Mouse (Mus musculus) heart, embryonic 12.5 days (tissue): ENCODE data around the gene Sytl2. TPM values are rescaled to one million over a fixed set of nuclear protein-coding genes. Genes with fewer than 3 reads are reported as not detected.

Experiments
- ATAC-seq: fragments of 200-750 bp; cut with Nextera tagmentation; 2 replicates; pipeline ENCODE4 v1.8.0; 2017; ENCODE audit warnings: moderate TSS enrichment, moderate library complexity; ENCODE audit not compliant: insufficient number of reproducible peaks, low FRiP score
- H3K27ac ChIP-seq: fragments of 300-500 bp; sonication (generic); 2 replicates; pipeline ENCODE4 v1.5.1; 2016; ENCODE audit warnings: mild to moderate bottlenecking, moderate library complexity; ENCODE audit not compliant: poor library complexity, severe bottlenecking
- H3K27me3 ChIP-seq: fragments of 300-500 bp; sonication (generic); replicated peaks from 2 replicates; pipeline ENCODE4 v1.6.1; 2016; ENCODE audit warnings: mild to moderate bottlenecking, moderate library complexity
- H3K36me3 ChIP-seq: fragments of 300-500 bp; sonication (generic); 2 replicates; pipeline ENCODE4 v1.6.1; 2016; ENCODE audit warnings: mild to moderate bottlenecking, moderate library complexity
- H3K4me1 ChIP-seq: fragments of 300-500 bp; sonication (generic); replicated peaks from 2 replicates; pipeline ENCODE4 v1.6.1; 2016; ENCODE audit warnings: mild to moderate bottlenecking
- H3K4me2 ChIP-seq: fragments of 300-500 bp; sonication (generic); 2 replicates; pipeline ENCODE4 v1.6.1; 2016; ENCODE audit warnings: mild to moderate bottlenecking, moderate library complexity
- H3K4me3 ChIP-seq: fragments of 300-500 bp; sonication (generic); 2 replicates; pipeline ENCODE4 v1.5.1; 2016; ENCODE audit warnings: mild to moderate bottlenecking
- H3K9ac ChIP-seq: fragments of 300-500 bp; sonication (generic); 2 replicates; pipeline ENCODE4 v1.6.1; 2016; ENCODE audit warnings: mild to moderate bottlenecking, moderate library complexity
- H3K9me3 ChIP-seq: fragments of 300-500 bp; sonication (generic); replicated peaks from 2 replicates; pipeline ENCODE4 v1.6.1; 2016; ENCODE audit warnings: mild to moderate bottlenecking, moderate library complexity
- WGBS: fragments of 180-500 bp; shearing (Covaris S2); methylation state at CpG from one replicate; pipeline ENCODE4 v1.1.7; 2016; 5-methylcytosine and 5-hydroxymethylcytosine counted together
- polyA plus RNA-seq: library from polyadenylated mRNA; unstranded; fragments of >200 nt; fragmentation: Nextera tagmentation; extraction: Ambion mirVana; gene quantifications from 2 replicates; pipeline ENCODE4 v1.2.1, GENCODE M21; 2016

Gene Sytl2
- 7.3 and 8.3 TPM in 2 replicates for polyA plus RNA-seq

GRCm38 (mm10) chr7:90301942-90302646 lies at the start of gene Sytl2:
Gene Sytl2 (plus strand): TSS chr7:90302252.
- WGBS: 1% methylated on average over 42 of the region's 43 CpGs
- Histone ChIP-seq H3K4me3 (peak within 1 kb of the TSS; percentile 76), H3K9me3 (no peaks in the 10 kb centered on the region), H3K4me1 (peaks cover 3% of the 10 kb centered on the region; the same call in 1 of the 2 replicates), H3K9ac (peak within 1 kb of the TSS; percentile 72), H3K27me3 (peaks cover 22% of the 10 kb centered on the region), H3K27ac (no peak within 1 kb of the TSS), H3K36me3 (no peaks in the 10 kb centered on the region), H3K4me2 (peak within 1 kb of the TSS; percentile 97)
- peak; percentile 76 for ATAC-seq

GRCm38 (mm10) chr7:90252946-90253345 lies 49.1 kb upstream of the Sytl2 start:
- 68% methylated on average over 5 of the region's 5 CpGs for WGBS
- Histone ChIP-seq H3K9ac (no peak overlapping the region), H3K4me3 (no peak overlapping the region), H3K27ac (no peak overlapping the region), H3K4me2 (no peak overlapping the region), H3K4me1 (no peaks in the 10 kb centered on the region), H3K36me3 (no peaks in the 10 kb centered on the region), H3K9me3 (no peaks in the 10 kb centered on the region), H3K27me3 (no peaks in the 10 kb centered on the region)
- no peak for ATAC-seq

DNA sequence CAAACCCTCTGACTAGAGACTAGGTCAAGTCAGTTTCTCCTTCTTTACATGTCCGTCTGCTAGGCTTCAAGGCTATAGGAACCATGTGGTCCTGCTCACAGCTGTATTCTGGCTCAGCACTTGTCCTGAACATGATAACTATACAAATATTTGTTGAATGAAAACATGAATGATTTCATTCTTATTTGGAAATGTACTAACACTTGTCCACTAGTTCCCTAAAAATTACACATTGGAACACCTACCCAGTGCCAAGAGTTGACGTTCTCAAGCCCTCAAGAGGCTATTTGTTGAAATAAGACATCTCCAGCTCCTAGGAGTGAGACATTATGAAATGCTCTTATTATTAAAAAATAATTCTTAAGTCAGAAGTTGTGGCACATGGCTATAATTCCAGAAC lies 43.4 kb upstream of the Sytl2 start:
- Histone ChIP-seq H3K27ac (no peak overlapping the region), H3K4me3 (no peak overlapping the region), H3K4me1 (no peaks in the 10 kb centered on the region), H3K27me3 (no peaks in the 10 kb centered on the region), H3K9ac (no peak overlapping the region), H3K4me2 (no peak overlapping the region), H3K9me3 (no peaks in the 10 kb centered on the region), H3K36me3 (no peaks in the 10 kb centered on the region)
- no peak for ATAC-seq
- WGBS: 83% methylated on average over 2 of the region's 2 CpGs

- Histone ChIP-seq H3K9ac (no peak overlapping the region), H3K4me1 (no peaks in the 10 kb centered on the region), H3K4me2 (no peak overlapping the region), H3K9me3 (no peaks in the 10 kb centered on the region), H3K4me3 (no peak overlapping the region), H3K27ac (no peak overlapping the region), H3K36me3 (no peaks in the 10 kb centered on the region), H3K27me3 (no peaks in the 10 kb centered on the region)
- no peak for ATAC-seq
- 83% methylated on average over 2 of the region's 2 CpGs for WGBS
These were observed 42.2 kb upstream of the Sytl2 start for GRCm38 (mm10) chr7:90259899-90260298.

DNA sequence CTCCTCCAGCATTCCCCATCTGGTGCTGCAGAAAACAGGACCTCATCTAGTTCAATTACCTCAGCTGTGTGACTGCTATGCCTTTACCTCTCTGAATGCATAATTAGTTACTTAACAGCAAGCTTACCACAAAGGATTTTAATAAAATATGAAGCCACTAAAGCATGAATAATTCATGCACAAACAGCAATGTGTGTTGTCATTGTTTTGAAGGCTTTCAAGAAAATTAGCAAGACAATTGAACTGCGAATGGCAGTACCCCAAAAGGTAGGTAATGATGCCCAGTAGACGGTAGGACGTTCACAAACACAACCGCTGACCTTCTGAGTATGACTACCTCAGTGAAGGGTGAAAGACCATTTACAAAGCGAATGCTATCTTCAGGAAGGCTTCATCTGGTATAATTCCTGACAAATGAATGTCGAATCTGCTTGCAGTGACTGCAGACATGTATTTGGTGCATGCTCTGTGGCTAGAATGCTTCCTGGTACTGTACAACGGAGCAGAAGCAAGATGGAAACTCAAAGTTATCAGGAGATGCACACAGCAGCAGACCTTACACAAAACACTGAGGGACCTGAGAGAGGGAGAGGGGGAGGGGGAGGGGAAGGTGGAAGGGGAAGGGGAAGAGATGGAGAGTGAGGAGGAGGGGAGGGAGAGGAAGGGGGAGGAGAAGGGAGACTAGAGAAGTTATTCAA lies 40.0 kb upstream of the Sytl2 start:
- 0 out of 2 replicates have a peak overlapping the region, but pooled peaks have one; percentile 7 for H3K4me2 ChIP-seq
- no peaks in the 10 kb centered on the region; the same call in 1 of the 2 replicates for H3K4me1 ChIP-seq
- WGBS: 35% methylated on average over 7 of the region's 7 CpGs
- no peaks in the 10 kb centered on the region for H3K27me3 ChIP-seq
- no peaks in the 10 kb centered on the region for H3K36me3 ChIP-seq
- H3K9ac ChIP-seq: no peak overlapping the region
- H3K27ac ChIP-seq: no peak overlapping the region
- H3K4me3 ChIP-seq: no peak overlapping the region
- no peaks in the 10 kb centered on the region for H3K9me3 ChIP-seq
- ATAC-seq: no peak

- Histone ChIP-seq H3K4me3 (peak within 1 kb of the TSS; percentile 38), H3K27ac (no peak within 1 kb of the TSS), H3K4me1 (no peaks in the 10 kb centered on the region; the same call in 1 of the 2 replicates), H3K36me3 (no peaks in the 10 kb centered on the region), H3K27me3 (no peaks in the 10 kb centered on the region), H3K4me2 (peak within 1 kb of the TSS; percentile 73), H3K9me3 (no peaks in the 10 kb centered on the region), H3K9ac (peak within 1 kb of the TSS; percentile 60)
- 4% methylated on average over 28 of the region's 28 CpGs for WGBS
- peak; percentile 78 for ATAC-seq
These were observed 36.6 kb upstream of the Sytl2 start, which contains the start of gene Ccdc83 for GRCm38 (mm10) chr7:90265289-90265970. Gene Ccdc83 (minus strand): TSS chr7:90265777.

- 57% methylated on average over 3 of the region's 3 CpGs for WGBS
- Histone ChIP-seq H3K27me3 (no peaks in the 10 kb centered on the region), H3K4me1 (no peaks in the 10 kb centered on the region; the same call in 1 of the 2 replicates), H3K4me2 (no peak overlapping the region), H3K36me3 (no peaks in the 10 kb centered on the region), H3K9ac (no peak overlapping the region), H3K27ac (no peak overlapping the region), H3K9me3 (no peaks in the 10 kb centered on the region), H3K4me3 (no peak overlapping the region)
- no peak for ATAC-seq
These were observed 31.9 kb upstream of the Sytl2 start for GRCm38 (mm10) chr7:90270141-90270540.

DNA sequence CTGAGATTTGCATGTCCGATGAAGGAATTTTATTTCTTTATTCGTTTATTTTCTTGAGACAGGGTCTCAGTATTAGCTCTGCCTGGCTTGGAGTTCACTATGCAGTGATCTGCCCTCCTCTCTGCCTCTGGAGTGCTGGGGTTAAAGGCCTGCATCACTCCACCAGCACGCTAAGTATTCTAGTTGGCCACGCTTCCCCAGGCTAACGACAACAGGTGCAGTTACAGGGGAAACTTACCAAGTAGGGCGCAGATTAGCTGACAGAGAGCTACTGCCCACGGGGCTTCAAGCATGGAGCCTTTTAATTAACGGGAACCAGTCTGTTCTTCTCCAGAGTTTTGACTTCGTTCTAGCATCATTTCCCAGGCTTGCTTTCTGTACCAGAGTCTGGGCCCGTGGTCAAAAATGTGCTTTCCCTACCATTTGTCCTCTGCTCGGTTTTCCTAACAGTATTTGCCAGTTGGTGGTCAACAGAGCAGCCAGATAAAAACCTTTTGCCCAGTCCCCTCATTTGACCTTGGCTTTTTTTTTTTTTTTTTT lies 27.4 kb upstream of the Sytl2 start:
- no peak overlapping the region for H3K4me2 ChIP-seq
- 63% methylated on average over 11 of the region's 11 CpGs for WGBS
- H3K9ac ChIP-seq: no peak overlapping the region
- no peaks in the 10 kb centered on the region for H3K36me3 ChIP-seq
- H3K9me3 ChIP-seq: no peaks in the 10 kb centered on the region
- ATAC-seq: no peak
- no peak overlapping the region for H3K4me3 ChIP-seq
- no peaks in the 10 kb centered on the region; the same call in 1 of the 2 replicates for H3K27me3 ChIP-seq
- H3K27ac ChIP-seq: no peak overlapping the region
- no peaks in the 10 kb centered on the region for H3K4me1 ChIP-seq

GRCm38 (mm10) chr7:90277246-90277645 lies 24.8 kb upstream of the Sytl2 start:
- no peak overlapping the region for H3K4me3 ChIP-seq
- H3K27ac ChIP-seq: no peak overlapping the region
- H3K36me3 ChIP-seq: no peaks in the 10 kb centered on the region
- no peak overlapping the region for H3K4me2 ChIP-seq
- 64% methylated on average over 3 of the region's 3 CpGs for WGBS
- H3K27me3 ChIP-seq: no peaks in the 10 kb centered on the region; the same call in 1 of the 2 replicates
- no peak overlapping the region for H3K9ac ChIP-seq
- ATAC-seq: no peak
- no peaks in the 10 kb centered on the region; the same call in 1 of the 2 replicates for H3K4me1 ChIP-seq
- H3K9me3 ChIP-seq: no peaks in the 10 kb centered on the region

DNA sequence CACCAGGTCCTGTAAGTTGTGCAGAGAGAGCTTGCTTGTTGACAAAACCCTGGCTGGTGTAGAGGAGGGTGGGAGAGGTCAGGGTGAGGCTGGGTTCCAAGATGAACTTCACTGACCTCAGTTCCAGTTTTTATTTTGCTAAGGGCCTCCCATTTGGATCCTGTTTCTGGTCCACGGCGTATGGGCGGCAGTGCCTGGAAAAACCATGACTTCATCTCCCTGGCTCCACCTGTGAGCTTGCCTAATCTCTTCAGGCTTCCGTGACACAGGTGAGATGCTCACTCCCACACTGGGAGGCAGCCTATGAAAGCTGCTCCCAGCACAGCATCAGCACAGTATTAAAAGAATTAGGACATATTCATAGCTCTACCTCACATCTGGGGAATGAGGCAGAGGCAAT lies 24.3 kb upstream of the Sytl2 start:
- H3K9me3 ChIP-seq: no peaks in the 10 kb centered on the region
- no peak for ATAC-seq
- H3K9ac ChIP-seq: no peak overlapping the region
- no peak overlapping the region for H3K27ac ChIP-seq
- no peak overlapping the region for H3K4me3 ChIP-seq
- WGBS: 57% methylated on average over 4 of the region's 4 CpGs
- H3K27me3 ChIP-seq: no peaks in the 10 kb centered on the region; the same call in 1 of the 2 replicates
- no peaks in the 10 kb centered on the region for H3K36me3 ChIP-seq
- H3K4me1 ChIP-seq: no peaks in the 10 kb centered on the region; the same call in 1 of the 2 replicates
- no peak overlapping the region for H3K4me2 ChIP-seq

GRCm38 (mm10) chr7:90279136-90279535 lies 22.9 kb upstream of the Sytl2 start:
- H3K27ac ChIP-seq: no peak overlapping the region
- ATAC-seq: no peak
- no peaks in the 10 kb centered on the region; the same call in 1 of the 2 replicates for H3K4me1 ChIP-seq
- WGBS: 87% methylated on average over 4 of the region's 4 CpGs
- no peak overlapping the region for H3K9ac ChIP-seq
- no peak overlapping the region for H3K4me2 ChIP-seq
- no peaks in the 10 kb centered on the region; the same call in 1 of the 2 replicates for H3K27me3 ChIP-seq
- no peaks in the 10 kb centered on the region for H3K9me3 ChIP-seq
- H3K4me3 ChIP-seq: no peak overlapping the region
- H3K36me3 ChIP-seq: no peaks in the 10 kb centered on the region
